Mouse (Mus musculus): ENCODE measurements around the gene Dennd5b. TPM values are rescaled to one million over a fixed set of nuclear protein-coding genes. Genes with fewer than 3 reads are reported as not detected.

Dennd5b gene
- polyA plus RNA-seq, 1 experiment from 2014 or later, result 11.0 TPM

DNA sequence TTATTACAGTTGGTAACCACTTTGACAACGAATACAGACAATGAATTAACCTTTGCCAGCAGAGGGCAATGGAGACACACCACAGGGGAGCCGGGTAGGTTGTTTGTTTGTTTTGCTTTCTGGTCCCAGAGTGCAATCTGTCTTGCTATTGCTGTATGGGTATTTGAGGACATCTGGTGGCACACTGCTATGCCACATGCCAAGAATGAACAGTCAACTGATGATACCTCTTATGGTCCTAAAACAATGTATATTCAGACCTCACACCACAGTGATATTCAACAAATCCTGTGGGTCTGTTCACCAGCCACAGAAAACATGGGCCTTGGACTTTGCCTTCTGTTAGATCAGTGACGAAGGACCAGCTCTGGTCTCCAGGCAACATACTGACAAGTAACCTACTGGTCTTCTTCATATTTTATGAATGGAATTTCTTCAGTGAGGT is 43.5 kb downstream of the Dennd5b start:
- ATAC-seq, result no peak

DNA sequence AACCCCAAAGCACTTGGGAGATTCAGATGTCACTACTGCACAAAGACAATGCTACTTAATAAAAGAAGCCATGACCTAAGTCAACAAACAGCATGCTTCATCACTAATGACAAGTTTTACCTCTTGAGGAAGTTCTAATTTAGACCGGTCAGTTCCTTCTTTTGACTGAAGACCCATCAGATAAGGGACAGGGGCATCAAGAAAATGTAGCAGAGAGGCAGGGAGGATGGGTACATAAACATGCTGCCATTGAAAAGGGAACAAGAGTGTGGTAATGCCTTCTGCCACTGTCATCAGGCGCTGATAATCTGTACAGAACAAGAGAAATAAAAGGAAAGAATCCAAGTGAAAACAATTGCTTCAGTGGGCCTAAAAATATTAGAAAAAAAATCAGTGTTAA is 46.7 kb downstream of the Dennd5b start:
- no peak overlapping the region for H3K4me2 ChIP-seq (ENCODE audit: low read length)
- 89% methylated on average over 2 of the region's 2 CpGs for WGBS
- no peaks in the 10 kb centered on the region for H3K36me3 ChIP-seq (ENCODE audit: control insufficient read depth, insufficient read depth, low read length)
- H3K4me3 ChIP-seq (ENCODE audit: low read length), result no peak overlapping the region
- no peaks in the 10 kb centered on the region for H3K27me3 ChIP-seq (replicated peaks; ENCODE audit: control insufficient read depth, insufficient read depth, low read length)
- no peak overlapping the region for H3K27ac ChIP-seq (ENCODE audit: low read depth, low read length)
- no peak overlapping the region for H3K9ac ChIP-seq (ENCODE audit: low read depth, low read length)
- H3K4me1 ChIP-seq (ENCODE audit: control insufficient read depth, insufficient read depth, low read depth, low read length), result no peaks in the 10 kb centered on the region
- no peak for ATAC-seq
- H3K9me3 ChIP-seq (ENCODE audit: control insufficient read depth, low read length), result no peaks in the 10 kb centered on the region

More for the DNA sequence above, 43.5 kb downstream of the Dennd5b start:
- Histone ChIP-seq H3K9me3 (ENCODE audit: control insufficient read depth, low read length) (no peaks in the 10 kb centered on the region), H3K4me2 (ENCODE audit: low read length) (no peak overlapping the region), H3K36me3 (ENCODE audit: control insufficient read depth, insufficient read depth, low read length) (no peaks in the 10 kb centered on the region; the same call in 1 of the 2 replicates), H3K27me3 (replicated peaks; ENCODE audit: control insufficient read depth, insufficient read depth, low read length) (no peaks in the 10 kb centered on the region), H3K4me1 (ENCODE audit: control insufficient read depth, insufficient read depth, low read depth, low read length) (no peaks in the 10 kb centered on the region), H3K4me3 (ENCODE audit: low read length) (no peak overlapping the region), H3K9ac (ENCODE audit: low read depth, low read length) (no peak overlapping the region), H3K27ac (ENCODE audit: low read depth, low read length) (no peak overlapping the region)
- 41% methylated on average over 3 of the region's 3 CpGs for WGBS

GRCm38 (mm10) chr6:149050978-149051723 is 50.3 kb downstream of the Dennd5b start:
- Histone ChIP-seq H3K27me3 (replicated peaks; ENCODE audit: control insufficient read depth, insufficient read depth, low read length) (no peaks in the 10 kb centered on the region), H3K36me3 (ENCODE audit: control insufficient read depth, insufficient read depth, low read length) (no peaks in the 10 kb centered on the region), H3K9ac (ENCODE audit: low read depth, low read length) (no peak overlapping the region), H3K9me3 (ENCODE audit: control insufficient read depth, low read length) (no peaks in the 10 kb centered on the region), H3K27ac (ENCODE audit: low read depth, low read length) (no peak overlapping the region), H3K4me1 (ENCODE audit: control insufficient read depth, insufficient read depth, low read depth, low read length) (no peaks in the 10 kb centered on the region), H3K4me2 (ENCODE audit: low read length) (no peak overlapping the region), H3K4me3 (ENCODE audit: low read length) (no peak overlapping the region)
- 88% methylated on average over 4 of the region's 4 CpGs for whole genome bisulfite sequencing
- no peak for ATAC-seq

DNA sequence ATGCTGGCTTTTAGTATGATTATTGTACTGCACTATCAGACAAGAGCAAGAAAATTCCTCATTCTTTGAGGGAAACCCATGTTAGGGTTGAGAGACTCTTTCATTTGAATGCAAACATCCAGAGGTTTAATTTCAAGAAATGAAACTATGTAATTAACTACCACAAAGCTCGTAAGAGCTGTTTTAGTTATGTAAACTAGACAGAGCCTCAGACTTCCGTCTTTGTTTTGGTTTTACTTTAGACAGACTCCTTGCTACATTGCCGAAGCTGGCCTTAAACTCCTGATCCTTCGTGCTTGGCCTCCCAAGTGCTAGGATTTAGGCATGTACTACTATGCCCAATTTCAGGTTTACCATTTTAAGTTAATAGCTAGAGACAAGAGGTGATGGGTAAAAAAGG is 61.4 kb downstream of the Dennd5b start:
- H3K4me3 ChIP-seq (ENCODE audit: low read length), result no peak overlapping the region
- no peaks in the 10 kb centered on the region for H3K27me3 ChIP-seq (replicated peaks; ENCODE audit: control insufficient read depth, insufficient read depth, low read length)
- H3K27ac ChIP-seq (ENCODE audit: low read depth, low read length), result no peak overlapping the region
- no peaks in the 10 kb centered on the region for H3K9me3 ChIP-seq (ENCODE audit: control insufficient read depth, low read length)
- H3K9ac ChIP-seq (ENCODE audit: low read depth, low read length), result no peak overlapping the region
- no peak for ATAC-seq
- 86% methylated on average over 4 of the region's 4 CpGs for WGBS
- H3K4me1 ChIP-seq (ENCODE audit: control insufficient read depth, insufficient read depth, low read depth, low read length), result no peaks in the 10 kb centered on the region
- H3K36me3 ChIP-seq (ENCODE audit: control insufficient read depth, insufficient read depth, low read length), result peaks cover 4% of the 10 kb centered on the region; the same call in 1 of the 2 replicates
- H3K4me2 ChIP-seq (ENCODE audit: low read length), result no peak overlapping the region

- Histone ChIP-seq H3K4me1 (ENCODE audit: control insufficient read depth, insufficient read depth, low read depth, low read length) (no peaks in the 10 kb centered on the region), H3K4me2 (ENCODE audit: low read length) (no peak overlapping the region), H3K9ac (ENCODE audit: low read depth, low read length) (no peak overlapping the region), H3K4me3 (ENCODE audit: low read length) (no peak overlapping the region), H3K27ac (ENCODE audit: low read depth, low read length) (no peak overlapping the region), H3K27me3 (replicated peaks; ENCODE audit: control insufficient read depth, insufficient read depth, low read length) (no peaks in the 10 kb centered on the region), H3K9me3 (ENCODE audit: control insufficient read depth, low read length) (no peaks in the 10 kb centered on the region), H3K36me3 (ENCODE audit: control insufficient read depth, insufficient read depth, low read length) (0 out of 2 replicates have a peak, but pooled peaks cover 11% of the 10 kb centered on the region)
- 90% methylated on average over 5 of the region's 5 CpGs for WGBS
- ATAC-seq, result no peak
These were observed 69.3 kb downstream of the Dennd5b start for GRCm38 (mm10) chr6:149032198-149032597.

- Histone ChIP-seq H3K4me2 (ENCODE audit: low read length) (no peak overlapping the region), H3K27ac (ENCODE audit: low read depth, low read length) (no peak overlapping the region), H3K36me3 (ENCODE audit: control insufficient read depth, insufficient read depth, low read length) (0 out of 2 replicates have a peak, but pooled peaks cover 13% of the 10 kb centered on the region), H3K27me3 (replicated peaks; ENCODE audit: control insufficient read depth, insufficient read depth, low read length) (no peaks in the 10 kb centered on the region), H3K9ac (ENCODE audit: low read depth, low read length) (no peak overlapping the region), H3K4me1 (ENCODE audit: control insufficient read depth, insufficient read depth, low read depth, low read length) (no peaks in the 10 kb centered on the region), H3K9me3 (ENCODE audit: control insufficient read depth, low read length) (no peaks in the 10 kb centered on the region), H3K4me3 (ENCODE audit: low read length) (no peak overlapping the region)
- no peak for ATAC-seq
These were observed 70.1 kb downstream of the Dennd5b start for GRCm38 (mm10) chr6:149031377-149031776.

- WGBS, result 87% methylated on average over 5 of the region's 5 CpGs
- Histone ChIP-seq H3K4me2 (ENCODE audit: low read length) (no peak overlapping the region), H3K4me3 (ENCODE audit: low read length) (no peak overlapping the region), H3K36me3 (ENCODE audit: control insufficient read depth, insufficient read depth, low read length) (peaks cover 18% of the 10 kb centered on the region), H3K27me3 (replicated peaks; ENCODE audit: control insufficient read depth, insufficient read depth, low read length) (no peaks in the 10 kb centered on the region), H3K9ac (ENCODE audit: low read depth, low read length) (no peak overlapping the region), H3K9me3 (ENCODE audit: control insufficient read depth, low read length) (no peaks in the 10 kb centered on the region), H3K4me1 (ENCODE audit: control insufficient read depth, insufficient read depth, low read depth, low read length) (no peaks in the 10 kb centered on the region), H3K27ac (ENCODE audit: low read depth, low read length) (no peak overlapping the region)
- no peak for ATAC-seq
These were observed 83.0 kb downstream of the Dennd5b start for GRCm38 (mm10) chr6:149018431-149018830.

DNA sequence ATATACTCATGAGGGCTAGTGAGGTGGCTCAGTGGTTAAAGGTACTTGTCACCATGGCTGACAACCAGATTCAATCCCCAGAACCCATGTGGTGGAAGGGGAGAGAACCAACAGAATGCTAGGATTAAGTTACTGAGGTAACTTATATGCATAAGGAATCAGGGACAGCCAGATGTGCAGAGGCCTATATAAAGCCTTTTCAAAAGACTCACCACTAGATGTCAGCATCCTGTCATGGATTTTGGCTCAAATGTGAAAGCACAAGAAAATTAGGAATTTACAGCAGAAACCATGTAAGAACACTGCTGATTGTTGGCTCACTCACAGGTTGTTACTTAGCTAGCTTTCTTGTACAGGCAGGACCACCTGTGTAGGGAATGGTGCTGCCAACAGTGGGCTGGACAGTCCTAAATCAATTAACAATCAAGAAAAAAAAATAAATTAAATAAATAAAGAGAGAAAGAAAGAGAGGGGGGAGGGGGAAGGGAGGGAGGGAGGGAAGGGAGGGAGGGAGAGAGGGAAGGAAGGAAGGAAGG is 90.6 kb downstream of the Dennd5b start:
- peaks cover 32% of the 10 kb centered on the region for H3K36me3 ChIP-seq (ENCODE audit: control insufficient read depth, insufficient read depth, low read length)
- H3K9ac ChIP-seq (ENCODE audit: low read depth, low read length), result no peak overlapping the region
- H3K4me1 ChIP-seq (ENCODE audit: control insufficient read depth, insufficient read depth, low read depth, low read length), result no peaks in the 10 kb centered on the region
- H3K27ac ChIP-seq (ENCODE audit: low read depth, low read length), result no peak overlapping the region
- 0 out of 2 replicates have a peak, but pooled peaks have one; percentile 42 for ATAC-seq
- no peak overlapping the region for H3K4me2 ChIP-seq (ENCODE audit: low read length)
- no peaks in the 10 kb centered on the region for H3K9me3 ChIP-seq (ENCODE audit: control insufficient read depth, low read length)
- no peaks in the 10 kb centered on the region for H3K27me3 ChIP-seq (replicated peaks; ENCODE audit: control insufficient read depth, insufficient read depth, low read length)
- H3K4me3 ChIP-seq (ENCODE audit: low read length), result no peak overlapping the region

- no peak overlapping the region for H3K9ac ChIP-seq (ENCODE audit: low read depth, low read length)
- H3K4me3 ChIP-seq (ENCODE audit: low read length), result no peak overlapping the region
- WGBS, result 86% methylated on average over 7 of the region's 7 CpGs
- no peaks in the 10 kb centered on the region for H3K9me3 ChIP-seq (ENCODE audit: control insufficient read depth, low read length)
- no peak overlapping the region for H3K27ac ChIP-seq (ENCODE audit: low read depth, low read length)
- no peak for ATAC-seq
- H3K4me1 ChIP-seq (ENCODE audit: control insufficient read depth, insufficient read depth, low read depth, low read length), result no peaks in the 10 kb centered on the region
- no peak overlapping the region for H3K4me2 ChIP-seq (ENCODE audit: low read length)
- H3K36me3 ChIP-seq (ENCODE audit: control insufficient read depth, insufficient read depth, low read length), result peaks cover 38% of the 10 kb centered on the region
- no peaks in the 10 kb centered on the region for H3K27me3 ChIP-seq (replicated peaks; ENCODE audit: control insufficient read depth, insufficient read depth, low read length)
These were observed 96.5 kb downstream of the Dennd5b start for GRCm38 (mm10) chr6:149005009-149005408.

All from hindbrain, embryonic 16.5 days (tissue).